Mouse (Mus musculus): ENCODE results near the gene Bag6. TPM values are rescaled to one million over a fixed set of nuclear protein-coding genes. Genes with fewer than 3 reads are reported as not detected.
A peak's percentile ranks its signal among the peaks of the same experiment; 100 is the strongest.

Gene Bag6
- polyA plus RNA-seq, 1 experiment = 202 TPM

GRCm38 (mm10) chr17:35175968-35176367, 41.0 kb downstream of the Bag6 start, which contains the start of gene Aif1:
Aif1 (minus strand) TSS chr17:35176068.
- H3K79me3 ChIP-seq (ENCODE audit: low read depth) = no peaks in the 10 kb centered on the region
- no peaks in the 10 kb centered on the region for H3K36me3 ChIP-seq (ENCODE audit: control insufficient read depth, insufficient read depth)
- no peaks in the 10 kb centered on the region for H3K79me2 ChIP-seq (ENCODE audit: control insufficient read depth, insufficient read depth)
- H3ac ChIP-seq (ENCODE audit: control insufficient read depth, insufficient read length, low read depth) = no peak within 1 kb of the TSS
- TF ChIP-seq USF1 (IDR thresholded peaks at IDR 0.05; ENCODE audit: low read depth) (no peak), CEBPB (IDR thresholded peaks at IDR 0.05; ENCODE audit: low read depth) (no peak), MAX (IDR thresholded peaks at IDR 0.05) (no peak), MYOD1 (IDR thresholded peaks at IDR 0.05; ENCODE audit: control insufficient read depth, insufficient read length, low read depth) (no peak)
- H3K27me3 ChIP-seq (ENCODE audit: control insufficient read depth, insufficient read depth, insufficient read length) = no peaks in the 10 kb centered on the region
- no peak within 1 kb of the TSS for H3K4me3 ChIP-seq (ENCODE audit: insufficient read depth, poor library complexity, severe bottlenecking)

DNA sequence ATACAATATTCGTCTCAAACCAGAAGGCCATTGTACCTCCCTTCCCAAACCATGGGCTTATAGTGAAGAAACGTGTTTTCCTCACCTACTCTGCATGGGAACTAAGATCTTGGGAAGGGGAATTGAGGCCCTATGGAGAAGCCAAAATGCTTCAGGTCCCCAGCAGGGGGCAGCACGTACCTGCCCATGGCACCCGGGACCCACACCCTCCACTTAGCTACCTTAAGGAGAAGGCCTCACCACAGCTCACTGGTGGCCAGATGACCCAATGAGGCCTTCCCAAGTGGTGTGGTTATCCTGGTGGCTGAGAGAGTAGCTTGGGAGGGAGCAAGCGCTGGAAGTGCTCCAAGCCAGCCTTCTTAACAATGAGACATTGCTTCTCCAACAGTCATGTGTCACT, 43.5 kb downstream of the Bag6 start:
- Histone ChIP-seq H3K4me3 (ENCODE audit: insufficient read depth, poor library complexity, severe bottlenecking) (no peak overlapping the region), H3K79me3 (ENCODE audit: low read depth) (no peaks in the 10 kb centered on the region), H3K79me2 (ENCODE audit: control insufficient read depth, insufficient read depth) (no peaks in the 10 kb centered on the region), H3K36me3 (ENCODE audit: control insufficient read depth, insufficient read depth) (no peaks in the 10 kb centered on the region), H3K27me3 (ENCODE audit: control insufficient read depth, insufficient read depth, insufficient read length) (no peaks in the 10 kb centered on the region), H3ac (ENCODE audit: control insufficient read depth, insufficient read length, low read depth) (no peak overlapping the region)
- TF ChIP-seq CTCF (IDR thresholded peaks at IDR 0.05; ENCODE audit: control insufficient read depth, insufficient read depth, insufficient read length) = peak; percentile 80
- no peak for TF ChIP-seq MYOG (IDR thresholded peaks at IDR 0.05; ENCODE audit: control insufficient read depth, extremely low read depth, insufficient read length)

DNA sequence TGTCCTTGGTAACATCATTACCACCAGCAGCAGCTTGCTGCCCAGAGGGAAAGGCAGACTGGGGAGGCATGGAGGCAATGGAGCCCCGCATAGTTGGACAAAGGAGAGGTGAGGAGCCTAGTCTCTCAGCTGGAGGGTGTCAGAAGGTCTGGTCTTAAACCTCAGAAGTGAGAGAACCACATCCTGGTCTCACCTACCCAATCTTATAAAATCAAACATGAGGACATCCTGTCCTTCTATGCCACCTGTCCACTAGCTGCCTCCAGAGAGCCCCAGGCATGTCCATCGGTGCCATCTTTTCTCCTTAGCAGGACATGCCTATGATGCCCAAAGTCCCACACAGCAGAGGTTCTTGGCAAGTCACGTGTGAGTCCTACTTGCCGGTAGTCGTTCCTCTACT, 45.1 kb downstream of the Bag6 start:
- H3ac ChIP-seq (ENCODE audit: control insufficient read depth, insufficient read length, low read depth) = no peak overlapping the region
- no peaks in the 10 kb centered on the region for H3K79me3 ChIP-seq (ENCODE audit: low read depth)
- H3K36me3 ChIP-seq (ENCODE audit: control insufficient read depth, insufficient read depth) = no peaks in the 10 kb centered on the region
- H3K79me2 ChIP-seq (ENCODE audit: control insufficient read depth, insufficient read depth) = no peaks in the 10 kb centered on the region
- no peak overlapping the region for H3K4me3 ChIP-seq (ENCODE audit: insufficient read depth, poor library complexity, severe bottlenecking)
- no peaks in the 10 kb centered on the region for H3K27me3 ChIP-seq (ENCODE audit: control insufficient read depth, insufficient read depth, insufficient read length)
- TF ChIP-seq MYOD1 (IDR thresholded peaks at IDR 0.05; ENCODE audit: control insufficient read depth, insufficient read length, low read depth) (no peak), CTCF (IDR thresholded peaks at IDR 0.05; ENCODE audit: control insufficient read depth, insufficient read depth, insufficient read length) (no peak), FOSL1 (IDR thresholded peaks at IDR 0.05; ENCODE audit: insufficient read depth, low read length, poor library complexity, severe bottlenecking) (no peak), CEBPB (IDR thresholded peaks at IDR 0.05; ENCODE audit: low read depth) (no peak), MAX (IDR thresholded peaks at IDR 0.05) (no peak), MYOG (IDR thresholded peaks at IDR 0.05; ENCODE audit: control insufficient read depth, extremely low read depth, insufficient read length) (no peak), USF1 (IDR thresholded peaks at IDR 0.05; ENCODE audit: low read depth) (no peak)

DNA sequence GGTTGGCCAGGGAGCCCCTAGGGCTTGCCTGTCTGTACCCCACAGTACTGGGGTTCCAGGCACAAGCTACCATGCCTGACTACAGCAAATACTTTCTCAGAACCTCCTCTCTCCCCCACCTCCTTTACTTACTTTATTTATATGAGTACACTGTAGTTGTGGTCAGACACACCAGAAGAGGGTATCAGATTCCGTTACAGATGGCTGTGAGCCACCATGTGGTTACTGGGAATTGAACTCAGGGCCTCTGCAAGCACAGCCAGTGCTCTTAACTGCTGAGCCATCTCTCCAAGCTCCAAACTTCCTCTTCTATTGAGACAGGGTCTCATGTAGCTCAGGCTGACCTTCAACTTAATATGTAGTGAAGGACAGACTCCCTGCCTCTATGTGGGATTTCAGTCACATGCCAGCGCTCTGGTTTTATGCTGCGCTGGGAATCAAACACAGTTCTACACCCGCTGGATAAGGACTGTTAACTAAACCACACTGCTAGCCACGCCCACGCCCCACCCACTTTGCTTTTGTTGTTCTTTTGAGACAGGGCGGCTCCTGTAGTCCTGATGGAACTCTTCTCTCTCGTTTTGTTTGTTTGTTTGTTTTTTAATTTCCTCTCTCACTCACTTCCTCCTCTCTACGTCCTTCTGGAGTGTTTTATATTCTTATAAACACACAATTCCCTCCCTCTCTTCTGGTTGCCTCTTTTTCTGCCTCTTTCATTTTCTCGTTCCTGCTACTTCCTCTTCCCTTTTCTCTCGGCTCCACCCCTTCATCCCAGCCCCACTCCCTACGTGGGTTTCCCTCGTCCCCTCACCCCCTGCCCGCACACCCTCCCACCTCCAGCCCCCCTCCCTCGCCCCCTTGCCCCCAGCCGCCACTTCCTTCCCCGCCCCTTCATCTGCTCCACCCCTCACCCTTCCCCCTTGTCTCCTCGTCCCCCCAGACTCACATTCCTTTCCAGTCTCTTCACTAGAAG, 50.9 kb downstream of the Bag6 start:
- no peaks in the 10 kb centered on the region for H3K27me3 ChIP-seq (ENCODE audit: control insufficient read depth, insufficient read depth, insufficient read length)
- H3ac ChIP-seq (ENCODE audit: control insufficient read depth, insufficient read length, low read depth) = no peak overlapping the region
- TF ChIP-seq CEBPB (IDR thresholded peaks at IDR 0.05; ENCODE audit: low read depth) (no peak), MAX (IDR thresholded peaks at IDR 0.05) (no peak), MYOD1 (IDR thresholded peaks at IDR 0.05; ENCODE audit: control insufficient read depth, insufficient read length, low read depth) (no peak), MYOG (IDR thresholded peaks at IDR 0.05; ENCODE audit: control insufficient read depth, extremely low read depth, insufficient read length) (no peak), CTCF (IDR thresholded peaks at IDR 0.05; ENCODE audit: control insufficient read depth, insufficient read depth, insufficient read length) (no peak), FOSL1 (IDR thresholded peaks at IDR 0.05; ENCODE audit: insufficient read depth, low read length, poor library complexity, severe bottlenecking) (no peak), USF1 (IDR thresholded peaks at IDR 0.05; ENCODE audit: low read depth) (no peak)
- peak overlapping the region; percentile 21 for H3K4me3 ChIP-seq (ENCODE audit: insufficient read depth, poor library complexity, severe bottlenecking)
- H3K79me2 ChIP-seq (ENCODE audit: control insufficient read depth, insufficient read depth) = no peaks in the 10 kb centered on the region
- no peaks in the 10 kb centered on the region for H3K79me3 ChIP-seq (ENCODE audit: low read depth)
- no peaks in the 10 kb centered on the region for H3K36me3 ChIP-seq (ENCODE audit: control insufficient read depth, insufficient read depth)

- H3K4me3 ChIP-seq (ENCODE audit: insufficient read depth, poor library complexity, severe bottlenecking) = peak overlapping the region; percentile 21
- no peak for TF ChIP-seq CTCF (IDR thresholded peaks at IDR 0.05; ENCODE audit: control insufficient read depth, insufficient read depth, insufficient read length)
- no peak for TF ChIP-seq CEBPB (IDR thresholded peaks at IDR 0.05; ENCODE audit: low read depth)
- TF ChIP-seq USF1 (IDR thresholded peaks at IDR 0.05; ENCODE audit: low read depth) = no peak
- no peak for TF ChIP-seq MYOG (IDR thresholded peaks at IDR 0.05; ENCODE audit: control insufficient read depth, extremely low read depth, insufficient read length)
- no peak for TF ChIP-seq MYOD1 (IDR thresholded peaks at IDR 0.05; ENCODE audit: control insufficient read depth, insufficient read length, low read depth)
- no peak for TF ChIP-seq FOSL1 (IDR thresholded peaks at IDR 0.05; ENCODE audit: insufficient read depth, low read length, poor library complexity, severe bottlenecking)
- TF ChIP-seq MAX (IDR thresholded peaks at IDR 0.05) = no peak
- no peaks in the 10 kb centered on the region for H3K79me3 ChIP-seq (ENCODE audit: low read depth)
- H3ac ChIP-seq (ENCODE audit: control insufficient read depth, insufficient read length, low read depth) = peak overlapping the region; percentile 15
- no peaks in the 10 kb centered on the region for H3K79me2 ChIP-seq (ENCODE audit: control insufficient read depth, insufficient read depth)
- H3K27me3 ChIP-seq (ENCODE audit: control insufficient read depth, insufficient read depth, insufficient read length) = no peaks in the 10 kb centered on the region
- H3K36me3 ChIP-seq (ENCODE audit: control insufficient read depth, insufficient read depth) = no peaks in the 10 kb centered on the region
Measured at GRCm38 (mm10) chr17:35186681-35187080, 51.7 kb downstream of the Bag6 start.

- Histone ChIP-seq H3K79me3 (ENCODE audit: low read depth) (no peaks in the 10 kb centered on the region), H3K79me2 (ENCODE audit: control insufficient read depth, insufficient read depth) (no peaks in the 10 kb centered on the region), H3K4me3 (ENCODE audit: insufficient read depth, poor library complexity, severe bottlenecking) (no peak overlapping the region), H3ac (ENCODE audit: control insufficient read depth, insufficient read length, low read depth) (no peak overlapping the region), H3K27me3 (ENCODE audit: control insufficient read depth, insufficient read depth, insufficient read length) (no peaks in the 10 kb centered on the region), H3K36me3 (ENCODE audit: control insufficient read depth, insufficient read depth) (no peaks in the 10 kb centered on the region)
- TF ChIP-seq MAX (IDR thresholded peaks at IDR 0.05) = no peak
- TF ChIP-seq MYOG (IDR thresholded peaks at IDR 0.05; ENCODE audit: control insufficient read depth, extremely low read depth, insufficient read length) = no peak
- TF ChIP-seq MYOD1 (IDR thresholded peaks at IDR 0.05; ENCODE audit: control insufficient read depth, insufficient read length, low read depth) = no peak
- no peak for TF ChIP-seq CTCF (IDR thresholded peaks at IDR 0.05; ENCODE audit: control insufficient read depth, insufficient read depth, insufficient read length)
- no peak for TF ChIP-seq USF1 (IDR thresholded peaks at IDR 0.05; ENCODE audit: low read depth)
- TF ChIP-seq FOSL1 (IDR thresholded peaks at IDR 0.05; ENCODE audit: insufficient read depth, low read length, poor library complexity, severe bottlenecking) = no peak
- TF ChIP-seq CEBPB (IDR thresholded peaks at IDR 0.05; ENCODE audit: low read depth) = no peak
Measured at GRCm38 (mm10) chr17:35187345-35187744, 52.4 kb downstream of the Bag6 start.
